Mouse (Mus musculus) forebrain, embryonic 15.5 days (tissue): ENCODE results near the gene Hist1h2ad. TPM values are rescaled to one million over a fixed set of nuclear protein-coding genes. Genes with fewer than 3 reads are reported as not detected.
"Not testable (repeated sequence)": the region's sequence is repeated elsewhere in the genome, so short reads cannot be mapped to it uniquely, and the experiment has no call there.

Source experiments
- ATAC-seq: fragments of 200-750 bp; cut with Nextera tagmentation; replicated peaks from 2 replicates; pipeline ENCODE4 v1.8.0; 2017; ENCODE audit warnings: mild to moderate bottlenecking, moderate TSS enrichment, moderate library complexity
- H3K27ac ChIP-seq: fragments of 300-500 bp; sonication (generic); replicated peaks from 2 replicates; pipeline ENCODE4 v1.5.1; 2015; ENCODE audit warnings: mild to moderate bottlenecking, inconsistent platforms
- H3K27me3 ChIP-seq: fragments of 300-500 bp; sonication (generic); 2 replicates; pipeline ENCODE4 v1.6.1; 2015; ENCODE audit warnings: inconsistent platforms
- H3K36me3 ChIP-seq: fragments of 300-500 bp; sonication (generic); 2 replicates; pipeline ENCODE4 v1.6.1; 2015; ENCODE audit warnings: mild to moderate bottlenecking, inconsistent platforms
- H3K4me1 ChIP-seq: fragments of 300-500 bp; sonication (generic); 2 replicates; pipeline ENCODE4 v1.6.1; 2015; ENCODE audit warnings: inconsistent platforms
- H3K4me2 ChIP-seq: fragments of 300-500 bp; sonication (generic); replicated peaks from 2 replicates; pipeline ENCODE4 v1.6.1; 2015; ENCODE audit warnings: mild to moderate bottlenecking, inconsistent platforms
- H3K4me3 ChIP-seq: fragments of 300-500 bp; sonication (generic); 2 replicates; pipeline ENCODE4 v1.5.1; 2015; ENCODE audit warnings: mild to moderate bottlenecking, inconsistent platforms
- H3K9ac ChIP-seq: fragments of 300-500 bp; sonication (generic); replicated peaks from 2 replicates; pipeline ENCODE4 v1.6.1; 2015; ENCODE audit warnings: mild to moderate bottlenecking, inconsistent platforms
- H3K9me3 ChIP-seq: fragments of 300-500 bp; sonication (generic); 2 replicates; pipeline ENCODE4 v1.6.1; 2016; ENCODE audit warnings: inconsistent platforms
- WGBS: fragments of 180-500 bp; shearing (Covaris S2); methylation state at CpG from one replicate; pipeline ENCODE4 v1.1.7; 2015; ENCODE audit warnings: mixed read lengths; 5-methylcytosine and 5-hydroxymethylcytosine counted together
- polyA plus RNA-seq: library from polyadenylated mRNA; unstranded; fragments of >200 nt; fragmentation: Nextera tagmentation; extraction: Ambion mirVana; gene quantifications from 2 replicates; pipeline ENCODE4 v1.2.1, GENCODE M21; 2015

Hist1h2ad gene
- polyA plus RNA-seq, 1 experiment from 2014 or later, result 2.0 TPM

DNA sequence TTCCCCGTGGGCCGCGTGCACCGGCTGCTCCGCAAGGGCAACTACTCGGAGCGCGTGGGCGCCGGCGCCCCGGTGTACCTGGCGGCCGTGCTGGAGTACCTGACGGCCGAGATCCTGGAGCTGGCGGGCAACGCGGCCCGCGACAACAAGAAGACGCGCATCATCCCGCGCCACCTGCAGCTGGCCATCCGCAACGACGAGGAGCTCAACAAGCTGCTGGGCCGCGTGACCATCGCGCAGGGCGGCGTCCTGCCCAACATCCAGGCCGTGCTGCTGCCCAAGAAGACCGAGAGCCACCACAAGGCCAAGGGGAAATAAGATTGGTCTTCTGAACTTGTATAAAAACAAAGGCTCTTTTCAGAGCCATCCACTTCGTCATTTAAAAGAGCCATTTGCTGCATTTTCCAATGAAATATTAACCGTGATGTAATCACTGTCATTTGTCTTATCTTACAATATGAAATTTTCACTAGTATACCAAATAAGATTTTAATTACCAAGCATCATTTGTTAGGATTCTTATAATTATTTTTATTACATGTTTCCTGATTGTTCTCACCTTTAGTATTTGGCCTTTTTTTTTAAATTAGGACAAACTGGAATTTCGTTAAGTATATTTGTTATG lies 477 bp downstream of the Hist1h2ad start:
- Histone ChIP-seq H3K27ac (peak overlapping the region; percentile 97), H3K4me3 (peak overlapping the region; percentile 50), H3K4me1 (peaks cover 38% of the 10 kb centered on the region), H3K4me2 (peak overlapping the region; percentile 72), H3K9ac (peak overlapping the region; percentile 43; the same call in 1 of the 2 replicates)
- WGBS, result 0% methylated on average over 13 of the region's 39 CpGs
- not testable (repeated sequence) for H3K9me3 ChIP-seq, ATAC-seq, H3K36me3 ChIP-seq, H3K27me3 ChIP-seq

DNA sequence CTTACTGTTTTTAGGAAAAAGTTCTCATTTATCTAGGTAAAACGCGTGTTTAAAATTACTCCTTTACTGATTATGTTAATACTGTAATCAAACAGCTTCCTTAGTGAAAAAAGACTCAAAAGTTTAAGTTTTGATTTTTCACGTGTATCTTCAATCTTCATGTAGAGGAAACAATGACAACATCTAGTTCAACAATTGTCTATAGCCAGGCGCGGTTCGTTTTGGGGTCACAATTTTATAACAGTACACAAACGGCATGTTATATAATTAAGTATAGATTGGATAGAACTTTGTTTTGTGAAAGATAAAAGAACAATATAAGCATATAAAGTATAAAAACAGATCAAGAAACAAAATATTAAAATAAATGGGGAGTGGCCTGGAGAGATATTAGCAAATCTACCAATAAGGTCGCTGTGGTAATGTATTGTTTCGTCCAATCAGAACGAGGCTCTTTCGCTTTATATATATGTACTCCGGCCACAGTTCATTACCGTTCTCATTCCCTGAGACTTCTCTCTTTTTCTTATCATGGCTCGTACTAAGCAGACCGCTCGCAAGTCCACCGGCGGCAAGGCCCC lies 1.2 kb downstream of the Hist1h2ad start, which contains the start of gene Hist1h3d:
TSS of gene Hist1h3d (plus strand) at position 493 of the 581 bp plus-strand sequence.
- H3K27me3 ChIP-seq, result no peaks in the 10 kb centered on the region
- no peaks in the 10 kb centered on the region for H3K36me3 ChIP-seq
- peak within 1 kb of the TSS; percentile 97 for H3K27ac ChIP-seq
- H3K4me2 ChIP-seq, result peak within 1 kb of the TSS; percentile 72
- peaks cover 34% of the 10 kb centered on the region for H3K4me1 ChIP-seq
- WGBS, result under 1% methylated on average over 18 of the region's 18 CpGs
- H3K9me3 ChIP-seq, result no peaks in the 10 kb centered on the region
- peak within 1 kb of the TSS; percentile 47 for H3K4me3 ChIP-seq
- peak within 1 kb of the TSS; percentile 74 for H3K9ac ChIP-seq
- ATAC-seq, result peak; percentile 61

DNA sequence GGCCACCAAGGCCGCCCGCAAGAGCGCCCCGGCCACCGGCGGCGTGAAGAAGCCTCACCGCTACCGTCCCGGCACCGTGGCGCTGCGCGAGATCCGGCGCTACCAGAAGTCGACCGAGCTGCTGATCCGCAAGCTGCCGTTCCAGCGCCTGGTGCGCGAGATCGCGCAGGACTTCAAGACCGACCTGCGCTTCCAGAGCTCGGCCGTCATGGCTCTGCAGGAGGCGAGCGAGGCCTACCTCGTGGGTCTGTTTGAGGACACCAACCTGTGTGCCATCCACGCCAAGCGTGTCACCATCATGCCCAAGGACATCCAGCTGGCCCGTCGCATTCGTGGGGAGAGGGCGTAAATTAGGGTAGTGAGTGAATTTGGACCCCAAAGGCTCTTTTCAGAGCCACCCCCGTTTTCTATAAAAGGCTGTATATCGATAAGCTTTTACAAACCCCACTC lies 1.7 kb downstream of the Hist1h2ad start:
- H3K36me3 ChIP-seq, ATAC-seq, H3K9me3 ChIP-seq, H3K27me3 ChIP-seq: not testable (repeated sequence)
- Histone ChIP-seq H3K9ac (peak overlapping the region; percentile 74), H3K4me1 (peaks cover 35% of the 10 kb centered on the region), H3K27ac (peak overlapping the region; percentile 97), H3K4me2 (peak overlapping the region; percentile 72), H3K4me3 (peak overlapping the region; percentile 47)
- under 1% methylated on average over 15 of the region's 40 CpGs for WGBS

DNA sequence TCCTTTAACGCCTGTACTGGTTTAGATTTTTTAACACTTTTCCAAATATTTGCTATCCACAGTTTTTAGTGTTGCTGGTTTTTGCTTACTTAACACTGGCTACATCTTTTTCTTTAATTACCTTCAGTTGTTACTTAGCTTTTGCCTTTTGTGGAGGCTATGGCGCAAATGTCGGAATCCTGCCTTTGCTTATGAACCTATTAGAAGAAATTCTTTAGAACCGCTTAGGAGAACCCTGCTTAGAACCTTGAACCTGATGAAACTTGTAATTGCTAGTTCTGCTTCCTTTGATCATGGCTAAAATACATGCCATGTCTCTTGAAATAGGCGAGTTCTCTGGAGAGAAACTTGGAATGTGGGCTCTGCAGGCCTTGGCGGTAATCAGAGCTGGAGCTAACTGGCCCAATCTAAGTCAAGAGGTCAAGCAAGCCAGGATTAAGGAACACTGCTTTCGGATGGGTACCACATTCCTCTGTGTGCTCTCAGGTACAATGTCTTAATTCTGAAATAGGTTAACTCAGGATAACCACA lies 2.2 kb downstream of the Hist1h2ad start:
- Histone ChIP-seq H3K4me1 (peaks cover 37% of the 10 kb centered on the region), H3K9me3 (no peaks in the 10 kb centered on the region), H3K4me3 (peak overlapping the region; percentile 47), H3K4me2 (peak overlapping the region; percentile 72), H3K27ac (peak overlapping the region; percentile 97), H3K36me3 (no peaks in the 10 kb centered on the region), H3K9ac (peak overlapping the region; percentile 74), H3K27me3 (no peaks in the 10 kb centered on the region)
- no peak for ATAC-seq
- 2% methylated on average over 7 of the region's 7 CpGs for WGBS

DNA sequence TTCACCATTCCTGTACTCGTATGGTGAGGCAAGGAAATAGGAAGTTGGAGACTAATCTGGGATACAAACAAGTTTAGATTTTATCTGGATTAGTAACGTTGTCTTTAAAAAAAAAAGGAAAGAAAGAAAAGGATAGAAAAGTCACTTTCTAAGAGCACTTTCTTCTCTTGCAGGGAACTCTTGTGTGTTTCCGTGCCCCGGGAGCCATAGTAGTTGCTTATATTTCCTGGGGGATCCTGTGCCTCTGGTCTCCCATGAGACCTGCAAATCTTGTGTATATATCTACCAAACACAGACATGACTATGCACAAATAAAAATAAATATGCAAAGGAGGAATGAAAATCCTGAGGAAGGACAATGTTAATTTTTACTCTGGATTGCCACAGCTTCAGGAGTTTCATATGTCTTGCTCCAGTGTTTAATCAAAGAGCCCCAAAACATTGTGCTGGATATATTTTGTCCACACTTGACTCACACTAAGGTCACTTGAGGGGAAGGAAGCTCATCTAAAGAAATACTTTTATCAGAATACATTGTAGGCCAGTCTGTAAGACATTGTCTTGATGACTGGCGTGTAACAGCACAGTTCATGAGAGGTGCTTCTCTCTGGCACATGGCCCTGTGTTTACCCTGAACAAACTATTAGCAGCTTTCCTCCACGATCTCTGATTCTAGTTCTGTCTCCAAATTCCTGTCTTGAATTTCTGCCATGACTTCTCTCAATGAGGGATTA lies 2.9 kb downstream of the Hist1h2ad start:
- Histone ChIP-seq H3K27me3 (no peaks in the 10 kb centered on the region), H3K9me3 (no peaks in the 10 kb centered on the region), H3K36me3 (no peaks in the 10 kb centered on the region), H3K4me3 (peak overlapping the region; percentile 47), H3K4me1 (peaks cover 40% of the 10 kb centered on the region), H3K27ac (peak overlapping the region; percentile 97), H3K4me2 (peak overlapping the region; percentile 72), H3K9ac (peak overlapping the region; percentile 74)
- ATAC-seq, result no peak
- WGBS, result 32% methylated on average over 6 of the region's 6 CpGs

DNA sequence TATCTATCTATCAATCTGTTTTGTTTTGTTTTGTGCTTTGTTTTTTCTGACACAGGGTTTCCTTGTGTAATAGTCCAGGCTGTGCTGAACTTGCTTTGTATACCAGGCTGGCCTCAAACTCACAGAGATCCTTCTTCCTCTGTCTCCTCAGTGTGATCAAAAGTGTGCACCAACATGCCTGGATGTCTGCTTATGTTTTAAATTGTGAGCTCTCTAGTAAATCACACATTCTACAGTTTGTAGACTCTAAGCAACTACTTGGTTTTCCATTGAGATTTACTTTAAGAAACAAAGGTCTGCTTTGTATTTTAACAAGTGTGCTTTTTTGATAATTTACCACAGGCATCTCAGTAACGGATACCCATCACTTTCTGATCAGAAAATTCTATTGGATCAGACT lies 3.7 kb downstream of the Hist1h2ad start:
- Histone ChIP-seq H3K27ac (no peak overlapping the region), H3K36me3 (no peaks in the 10 kb centered on the region), H3K9me3 (no peaks in the 10 kb centered on the region), H3K4me3 (no peak overlapping the region), H3K27me3 (no peaks in the 10 kb centered on the region), H3K4me2 (no peak overlapping the region), H3K4me1 (peaks cover 40% of the 10 kb centered on the region), H3K9ac (no peak overlapping the region)
- 93% methylated on average over 1 of the region's 1 CpGs for WGBS
- no peak for ATAC-seq

DNA sequence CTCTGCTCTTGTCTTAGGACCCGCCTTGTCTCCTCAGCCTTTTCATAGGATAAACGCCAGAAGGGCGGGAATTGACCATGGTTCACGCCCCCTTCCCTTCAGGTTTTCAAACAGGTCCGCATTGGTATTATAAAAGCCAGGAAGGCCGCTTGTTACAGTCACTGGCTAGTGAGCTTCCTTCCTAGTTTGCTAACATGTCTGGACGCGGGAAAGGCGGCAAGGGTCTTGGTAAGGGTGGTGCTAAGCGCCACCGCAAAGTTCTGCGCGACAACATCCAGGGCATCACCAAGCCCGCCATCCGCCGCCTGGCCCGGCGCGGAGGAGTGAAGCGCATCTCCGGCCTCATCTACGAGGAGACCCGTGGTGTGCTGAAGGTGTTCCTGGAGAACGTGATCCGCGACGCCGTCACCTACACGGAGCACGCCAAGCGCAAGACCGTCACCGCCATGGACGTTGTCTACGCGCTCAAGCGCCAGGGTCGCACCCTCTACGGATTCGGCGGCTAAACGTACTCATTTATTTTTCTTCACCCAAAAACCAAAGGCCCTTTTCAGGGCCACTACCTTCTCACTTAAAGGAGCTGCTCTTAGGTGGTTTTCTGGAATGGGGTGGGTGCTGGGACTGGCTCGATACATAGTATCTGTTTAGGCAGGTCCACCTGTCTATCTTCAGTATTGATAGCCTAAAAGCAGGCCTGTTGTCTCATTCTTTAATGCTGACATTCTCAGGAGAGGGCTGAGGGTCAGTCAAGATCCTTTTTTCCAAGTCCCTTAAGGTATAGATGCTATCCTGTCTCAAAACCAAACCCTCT lies 7.4 kb downstream of the Hist1h2ad start, which contains the start of gene Hist1h4d:
TSS of gene Hist1h4d (plus strand) at position 191 of the 811 bp plus-strand sequence.
- Histone ChIP-seq H3K4me3 (peak within 1 kb of the TSS; percentile 53), H3K9ac (peak within 1 kb of the TSS; percentile 61), H3K27me3 (no peaks in the 10 kb centered on the region), H3K27ac (peak within 1 kb of the TSS; percentile 97), H3K9me3 (no peaks in the 10 kb centered on the region), H3K4me2 (peak within 1 kb of the TSS; percentile 79), H3K36me3 (no peaks in the 10 kb centered on the region), H3K4me1 (peaks cover 53% of the 10 kb centered on the region)
- ATAC-seq, result peak; percentile 93
- WGBS, result under 1% methylated on average over 43 of the region's 43 CpGs

DNA sequence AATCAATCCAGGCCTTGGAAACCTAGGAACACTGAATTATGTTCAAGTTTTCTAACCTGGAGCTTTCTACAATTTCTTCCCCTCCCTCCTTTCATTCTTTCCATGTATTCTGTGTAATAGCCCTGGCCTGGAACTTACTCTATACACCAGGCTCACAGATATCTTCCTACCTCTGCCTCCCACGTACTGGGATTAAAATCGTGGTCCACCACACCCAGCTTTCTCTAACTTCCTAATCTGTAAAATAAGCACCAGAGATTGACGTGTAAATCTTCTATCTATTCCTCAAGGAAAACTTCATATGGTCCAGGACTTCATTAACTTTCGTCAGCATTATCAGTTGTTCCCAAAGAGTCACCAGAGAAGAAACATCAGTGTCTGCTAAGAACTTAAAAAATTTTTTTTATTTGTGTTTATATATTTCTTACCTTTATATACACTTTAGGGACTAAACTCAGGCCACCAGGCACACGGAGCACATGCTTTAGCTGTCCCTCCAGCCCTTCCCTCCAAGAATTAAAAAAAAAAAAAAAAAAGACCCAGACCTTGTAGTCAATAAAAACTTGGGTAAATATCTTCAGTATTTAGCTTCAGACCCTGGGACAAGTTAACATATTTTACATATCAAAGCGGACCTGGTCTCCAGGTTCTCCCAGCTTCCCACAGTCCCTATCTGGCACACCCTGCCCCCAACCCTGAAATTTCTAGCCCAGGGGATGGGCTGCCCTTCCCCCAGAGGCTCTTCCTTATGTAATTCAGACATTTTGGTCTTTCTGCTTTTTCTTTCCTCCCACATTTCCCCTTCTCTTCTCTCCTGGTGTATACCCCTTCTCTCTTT lies 8.3 kb downstream of the Hist1h2ad start:
- Histone ChIP-seq H3K4me2 (peak overlapping the region; percentile 79), H3K9me3 (no peaks in the 10 kb centered on the region), H3K36me3 (no peaks in the 10 kb centered on the region), H3K27me3 (no peaks in the 10 kb centered on the region), H3K4me3 (peak overlapping the region; percentile 53), H3K4me1 (peaks cover 50% of the 10 kb centered on the region), H3K9ac (peak overlapping the region; percentile 61), H3K27ac (peak overlapping the region; percentile 97)
- no peak for ATAC-seq
- 3% methylated on average over 6 of the region's 6 CpGs for WGBS

DNA sequence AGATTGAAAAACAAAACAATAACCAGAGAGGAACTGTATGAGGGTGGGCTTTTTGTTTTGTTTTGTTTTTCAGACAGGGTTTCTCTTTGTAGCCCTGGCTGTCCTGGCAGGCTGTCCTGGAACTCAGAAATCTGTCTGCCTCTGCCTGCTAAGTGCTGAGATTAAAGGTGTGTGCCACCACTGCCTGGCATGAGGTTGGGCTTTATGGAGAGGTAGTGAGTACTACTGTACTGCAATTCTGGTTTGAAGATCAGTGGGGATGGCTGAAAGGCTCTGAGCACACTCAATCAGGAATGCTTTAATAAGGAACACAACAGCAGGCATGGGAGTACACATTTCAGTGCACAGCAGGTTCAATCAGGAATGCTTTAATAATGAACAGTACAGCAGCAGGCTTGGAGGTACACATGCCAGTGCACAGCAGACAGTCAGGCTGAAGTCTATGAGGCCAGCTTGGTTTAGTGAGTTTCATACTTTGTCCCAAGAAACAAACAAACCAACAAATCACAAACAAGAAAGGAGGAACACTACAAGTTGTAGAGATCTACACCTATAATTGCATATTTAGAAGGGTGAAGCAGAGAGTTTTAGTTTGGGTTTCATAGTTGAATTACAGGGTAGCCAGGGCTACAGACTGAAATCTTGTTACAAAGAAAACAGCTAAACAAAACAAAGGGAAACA lies 9.3 kb downstream of the Hist1h2ad start:
- H3K36me3 ChIP-seq, result no peaks in the 10 kb centered on the region
- no peak overlapping the region for H3K4me3 ChIP-seq
- H3K27me3 ChIP-seq, result no peaks in the 10 kb centered on the region
- H3K9me3 ChIP-seq, result no peaks in the 10 kb centered on the region
- no peak overlapping the region; the same call in 1 of the 2 replicates for H3K4me2 ChIP-seq
- H3K4me1 ChIP-seq, result peaks cover 50% of the 10 kb centered on the region
- peak overlapping the region; percentile 97 for H3K27ac ChIP-seq
- no peak overlapping the region for H3K9ac ChIP-seq
- no peak for ATAC-seq

DNA sequence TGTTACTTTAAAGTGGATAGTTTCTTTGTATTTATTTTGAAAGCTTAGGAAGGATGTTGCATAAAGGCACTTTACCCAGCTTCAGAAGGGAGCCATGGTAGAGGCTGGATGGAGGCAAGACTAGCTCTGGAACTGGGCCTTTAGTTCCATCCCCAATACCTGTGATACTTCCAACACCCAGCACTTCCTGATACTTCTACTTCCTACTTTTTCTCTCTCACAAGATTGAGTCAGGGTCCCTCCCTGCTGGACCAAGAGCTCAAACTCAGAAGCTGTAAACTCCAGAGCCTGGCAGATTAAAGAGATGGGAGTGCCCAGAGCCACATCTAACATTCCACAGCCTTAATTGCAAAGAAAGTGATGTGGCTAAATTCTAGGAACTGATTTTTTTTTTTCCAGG lies 10.2 kb downstream of the Hist1h2ad start:
- peak overlapping the region; percentile 74 for H3K9ac ChIP-seq
- H3K27ac ChIP-seq, result peak overlapping the region; percentile 97
- H3K9me3 ChIP-seq, result no peaks in the 10 kb centered on the region
- H3K4me2 ChIP-seq, result peak overlapping the region; percentile 77
- no peaks in the 10 kb centered on the region for H3K36me3 ChIP-seq
- H3K4me3 ChIP-seq, result peak overlapping the region; percentile 47
- no peak for ATAC-seq
- peaks cover 50% of the 10 kb centered on the region for H3K4me1 ChIP-seq
- no peaks in the 10 kb centered on the region for H3K27me3 ChIP-seq
